In genomic region chr11:62915486-62915885, GRCm38 (mm10) we compare ENCODE assay signal across 28 mouse cellular contexts. TPM values are rescaled to one million over a fixed set of nuclear protein-coding genes. Genes with fewer than 3 reads are reported as not detected.
DNase-seq lines count a peak whose midpoint lies in the region; ATAC-seq and TF ChIP-seq lines count a peak whose summit lies in the region.
"Had no signal": no experiment of that assay in that cellular context is flagged by ENCODE, and none has a peak within 500 bp of the region (broad histone marks: within the 10 kb centered on the region; RNA-seq: fewer than 3 reads in every experiment).

No protein-coding gene starts in this region.

- H3K27ac ChIP-seq in CH12.LX (ENCODE audit: insufficient read depth, low read depth): no peak overlapping the region
- H3K27ac ChIP-seq in lung, embryonic 16.5 days (ENCODE audit: low read length): peak overlapping the region; percentile 39; the same call in 1 of the 2 replicates
- H3K27ac ChIP-seq: forebrain, embryonic 10.5 days; forebrain, embryonic 13.5 days; gastrocnemius, adult 2 months; heart, embryonic 15.5 days; hindbrain, embryonic 14.5 days; hindbrain, postnatal 0 days had no signal

- ATAC-seq in lung, embryonic 16.5 days (ENCODE audit: low read depth): peak; percentile 83
- ATAC-seq: activated CD4-positive, CD25-positive, alpha-beta regulatory T cell, adult 4 months; CD4-positive, CD25-positive, alpha-beta regulatory T cell, adult 4 months; forebrain, embryonic 13.5 days; forebrain, embryonic 16.5 days; hindbrain, postnatal 0 days had no signal

- H3K4me1 ChIP-seq in CH12.LX (ENCODE audit: control insufficient read depth in 1 of 2, insufficient read depth in 2 of 2): peaks cover 8 to 31% of the 10 kb centered on the region in 2 experiments; a peak in 3 of 4 replicates
- peaks cover 18% of the 10 kb centered on the region for H3K4me1 ChIP-seq in lung, embryonic 16.5 days (replicated peaks; ENCODE audit: control insufficient read depth, insufficient read depth, low read length)

- dilution Hi-C loops in CH12.LX (cut with MboI; ENCODE audit: extremely low pct_ligation_motif_present, extremely low pct_unique_long_range_greater_than_20kb, low sequenced_read_pairs): no loop called here

- TF ChIP-seq CTCF in CH12.LX (conservative IDR thresholded peaks at IDR 0.05 in 1 of 2, IDR thresholded peaks at IDR 0.05 in 1 of 2; ENCODE audit: low read depth in 2 of 2, low read length in 2 of 2): no peak

- TF ChIP-seq POLR2A in CH12.LX (IDR thresholded peaks at IDR 0.05; ENCODE audit: low read depth, low read length): no peak

- H3K79me2 ChIP-seq in CH12.LX (replicated peaks; ENCODE audit: control insufficient read depth, extremely low read depth, insufficient read depth, poor library complexity, severe bottlenecking): no peaks in the 10 kb centered on the region

- TF ChIP-seq RAD21 in CH12.LX (IDR thresholded peaks at IDR 0.05; ENCODE audit: low read depth, low read length): no peak

- in situ Hi-C loops in CH12.LX (cut with MboI; ENCODE audit: low pct_ligation_motif_present, low pct_unique_long_range_greater_than_20kb, low sequenced_read_pairs): no loop called here

- whole genome bisulfite sequencing in lung, embryonic 16.5 days: 44% methylated on average over 2 of the region's 2 CpGs

- peak; percentile 27 to 43 for DNase-seq in lung, adult 18-20 months
- no peak for DNase-seq in lung, postnatal 14 days
- peak; percentile 33 for DNase-seq in CH12.LX (ENCODE audit: extremely low read depth)
- DNase-seq in lung, postnatal 36 days: peak; percentile 40
- no peak for DNase-seq in layer of hippocampus, adult 9-10 months (ENCODE audit: low spot score)
- DNase-seq: adrenal gland, adult 8-10 months; adrenal gland, postnatal 25 days; cerebellum, adult 11-12 months; cerebellum, adult 8-10 months; cerebellum, postnatal 14 days; gastrocnemius, adult 2 months; gastrocnemius, postnatal 14 days; heart, adult 18-20 months; heart, postnatal 14 days; heart, postnatal 4 days had no signal

- no peaks in the 10 kb centered on the region for H3K27me3 ChIP-seq in CH12.LX (replicated peaks)
- H3K27me3 ChIP-seq in lung, embryonic 16.5 days (ENCODE audit: control insufficient read depth, insufficient read depth, low read depth, low read length): no peaks in the 10 kb centered on the region
- H3K27me3 ChIP-seq: forebrain, embryonic 13.5 days; heart, embryonic 12.5 days; heart, embryonic 15.5 days had no signal

- peaks cover 3% of the 10 kb centered on the region for H3K9me3 ChIP-seq in CH12.LX (replicated peaks; ENCODE audit: low read length)
- H3K9me3 ChIP-seq in lung, embryonic 16.5 days (ENCODE audit: control insufficient read depth, low read length): no peaks in the 10 kb centered on the region; the same call in 1 of the 2 replicates
- H3K9me3 ChIP-seq: forebrain, embryonic 13.5 days; heart, embryonic 12.5 days; heart, embryonic 15.5 days had no signal

- H3K9ac ChIP-seq in CH12.LX (ENCODE audit: insufficient read depth, low read depth): no peak overlapping the region
- H3K9ac ChIP-seq in lung, embryonic 16.5 days (ENCODE audit: low read length): no peak overlapping the region
- H3K9ac ChIP-seq: forebrain, embryonic 13.5 days; heart, embryonic 12.5 days; heart, embryonic 15.5 days; hindbrain, embryonic 14.5 days had no signal

- H3K36me3 ChIP-seq in CH12.LX (replicated peaks in 1 of 2; ENCODE audit: control insufficient read depth in 1 of 2, insufficient read depth in 1 of 2, low read length in 1 of 2): no peaks in the 10 kb centered on the region
- H3K36me3 ChIP-seq in lung, embryonic 16.5 days (ENCODE audit: control insufficient read depth, insufficient read depth, low read length): no peaks in the 10 kb centered on the region
- H3K36me3 ChIP-seq: forebrain, embryonic 10.5 days; heart, embryonic 12.5 days; heart, embryonic 15.5 days had no signal

- H3K4me2 ChIP-seq in CH12.LX (ENCODE audit: insufficient read depth, low read depth, poor library complexity, severe bottlenecking): no peak overlapping the region
- no peak overlapping the region for H3K4me2 ChIP-seq in lung, embryonic 16.5 days (ENCODE audit: low read depth, low read length)
- H3K4me2 ChIP-seq: forebrain, embryonic 13.5 days; heart, embryonic 12.5 days; heart, embryonic 15.5 days; hindbrain, embryonic 14.5 days had no signal

- TF ChIP-seq EP300 in CH12.LX (IDR thresholded peaks at IDR 0.05; ENCODE audit: low read length): no peak

- no peak overlapping the region for H3K4me3 ChIP-seq in CH12.LX (replicated peaks in 1 of 3; ENCODE audit: low read depth in 2 of 3, low read length in 2 of 3, poor library complexity in 1 of 3)
- no peak overlapping the region for H3K4me3 ChIP-seq in lung, embryonic 16.5 days (ENCODE audit: low read length)
- H3K4me3 ChIP-seq: forebrain, embryonic 10.5 days; forebrain, embryonic 13.5 days; gastrocnemius, adult 2 months; heart, embryonic 12.5 days; heart, embryonic 15.5 days had no signal

TF ChIP-seq in CH12.LX, 34 proteins besides CTCF, POLR2A, EP300 and RAD21:
- TF ChIP-seq MAZ (IDR thresholded peaks at IDR 0.05; ENCODE audit: low read depth, low read length) (no peak), MYC (IDR thresholded peaks at IDR 0.05; ENCODE audit: low read depth, low read length) (no peak), JUN (IDR thresholded peaks at IDR 0.05; ENCODE audit: insufficient read depth, low read depth, low read length) (peak; percentile 19; the same call in 1 of the 2 replicates)
TF ChIP-seq in CH12.LX: peak in this region for 1.

RNA-seq across cellular contexts. Expression of gene Cdrt4, which starts 35.5 kb away (rescaled TPM):
- not detected in 2 replicates for total RNA-seq in CH12.LX (2012; rRNA removed)
- total RNA-seq in CH12.LX (2014; rRNA removed): not detected in 2 replicates
- polyA plus RNA-seq in CH12.LX (2012; ENCODE audit: insufficient read length, low read depth): not detected in 2 replicates
- polyA plus RNA-seq in lung, embryonic 16.5 days (2015; fragmentation: Nextera tagmentation; extraction: Ambion mirVana): 0.21 and 0.52 TPM in 2 replicates
- total RNA-seq: adrenal gland, postnatal 25 days; gastrocnemius, adult 2 months; gastrocnemius, postnatal 14 days; heart, adult 18-20 months; heart, postnatal 14 days; hindbrain, postnatal 0 days had no signal
- polyA plus RNA-seq: activated CD4-positive, CD25-positive, alpha-beta regulatory T cell, adult 4 months; C2C12; CD4-positive, CD25-positive, alpha-beta regulatory T cell, adult 4 months; embryonic facial prominence, embryonic 11.5 days; forebrain, embryonic 10.5 days; forebrain, embryonic 13.5 days; forebrain, embryonic 16.5 days; heart, embryonic 12.5 days; heart, embryonic 15.5 days; hindbrain, embryonic 11.5 days; hindbrain, embryonic 14.5 days had no signal

RNA-seq across cellular contexts. Expression of gene Tvp23b, which starts 36.2 kb away (rescaled TPM):
- total RNA-seq in CH12.LX (2012; rRNA removed): 57.7 and 62.2 TPM in 2 replicates
- total RNA-seq in CH12.LX (2014; rRNA removed): 68.7 and 71.2 TPM in 2 replicates
- polyA plus RNA-seq in CH12.LX (2012; ENCODE audit: insufficient read length, low read depth): 39.6 and 40.9 TPM in 2 replicates
- 79.5 TPM in 2 replicates for polyA plus RNA-seq in lung, embryonic 16.5 days (2015; fragmentation: Nextera tagmentation; extraction: Ambion mirVana)

Comparison
In these comparisons a context has a peak if more than half of its experiments do, and no peak if none do; other contexts are left out.
1. DNase-seq: peak in lung, adult 18-20 months (2 of 2), CH12.LX (single experiment) and lung, postnatal 36 days (single experiment); none in lung, postnatal 14 days (single experiment) and layer of hippocampus, adult 9-10 months (single experiment).